Mouse (Mus musculus): ENCODE results near the gene Grm2.

- TF ChIP-seq CTCF (IDR thresholded peaks at IDR 0.05; ENCODE audit: borderline replicate concordance, extremely low read depth, insufficient read depth, insufficient read length), result no peak
- no peak for TF ChIP-seq POLR2A (IDR thresholded peaks at IDR 0.05; ENCODE audit: borderline replicate concordance, extremely low read depth, insufficient read depth, insufficient read length, poor library complexity, severe bottlenecking)
These were observed 8.7 kb downstream of the Grm2 start for GRCm38 (mm10) chr9:106647226-106647625.

Measured in brain, embryonic 14.5 days (tissue).